Mouse (Mus musculus): Measurements from ENCODE around the gene Wwc1.

GRCm38 (mm10) chr11:35945187-35945586 is 35.1 kb downstream of the Wwc1 start:
- TF ChIP-seq CTCF (IDR thresholded peaks at IDR 0.05; ENCODE audit: low read depth, low read length) (no peak), POLR2A (IDR thresholded peaks at IDR 0.05; ENCODE audit: extremely low read depth, insufficient read depth, low read length) (no peak)

All from liver, adult 2 months (tissue).